Mouse (Mus musculus): ENCODE results near the gene Tmem43. TPM values are rescaled to one million over a fixed set of nuclear protein-coding genes. Genes with fewer than 3 reads are reported as not detected.

Tmem43 gene
- polyA plus RNA-seq, 1 experiment from 2014 or later, result 62.5 TPM

DNA sequence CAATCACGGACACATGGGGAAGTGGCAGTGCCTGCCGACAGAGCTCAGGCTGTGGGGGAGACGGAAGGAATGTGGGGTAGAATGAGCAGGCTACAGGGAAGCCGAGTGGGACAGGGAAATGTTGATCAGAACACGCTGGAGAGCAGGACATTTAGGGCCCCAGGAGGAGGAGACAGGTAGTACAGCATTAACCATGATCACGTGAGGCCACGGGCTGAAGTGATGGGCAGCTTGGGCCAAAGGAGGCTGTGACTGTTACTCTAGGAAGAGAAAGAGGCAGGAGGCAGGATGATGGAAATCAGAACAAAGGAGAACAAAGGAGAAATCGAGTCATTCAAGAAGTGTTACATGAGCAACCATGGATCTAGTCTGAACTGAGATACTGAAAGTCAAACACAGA, 21.0 kb downstream of the Tmem43 start:
- peaks cover 98% of the 10 kb centered on the region for H3K36me3 ChIP-seq (replicated peaks)
- H3K27ac ChIP-seq (replicated peaks), result no peak overlapping the region
- no peak for DNase-seq (ENCODE audit: low spot score)
- no peaks in the 10 kb centered on the region for H3K9me3 ChIP-seq
- H3K4me3 ChIP-seq, result no peak overlapping the region
- 91% methylated on average over 8 of the region's 8 CpGs for WGBS
- no peaks in the 10 kb centered on the region for H3K27me3 ChIP-seq (replicated peaks; ENCODE audit: low read depth, poor library complexity, severe bottlenecking)
- 0 out of 2 replicates have a peak, but pooled peaks cover 5% of the 10 kb centered on the region for H3K4me1 ChIP-seq

DNA sequence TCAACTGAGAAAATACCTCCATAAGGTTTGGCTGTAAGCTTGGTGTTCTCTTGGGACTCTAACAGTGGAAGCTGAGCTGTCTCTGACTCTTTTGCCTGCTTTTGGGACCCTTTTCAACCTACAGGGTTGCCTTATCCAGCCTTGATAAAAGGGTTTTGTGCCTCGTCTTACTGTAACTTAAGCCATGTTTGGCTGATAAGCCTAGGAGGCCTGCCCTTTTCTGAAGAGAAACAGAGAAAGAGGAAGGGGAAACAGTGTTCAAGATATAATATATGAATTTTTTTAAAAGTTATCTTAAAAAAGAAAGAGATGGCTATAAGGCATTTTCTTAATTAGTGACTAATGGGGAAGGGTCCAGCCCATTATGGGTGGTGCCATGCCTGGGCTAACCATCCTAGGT, 29.8 kb downstream of the Tmem43 start:
- 90% methylated on average over 1 of the region's 1 CpGs for WGBS
- Histone ChIP-seq H3K27me3 (replicated peaks; ENCODE audit: low read depth, poor library complexity, severe bottlenecking) (no peaks in the 10 kb centered on the region), H3K9me3 (0 out of 2 replicates have a peak, but pooled peaks cover 2% of the 10 kb centered on the region), H3K27ac (replicated peaks) (no peak overlapping the region), H3K36me3 (replicated peaks) (peaks cover 100% of the 10 kb centered on the region), H3K4me1 (no peaks in the 10 kb centered on the region), H3K4me3 (no peak overlapping the region)
- DNase-seq (ENCODE audit: low spot score), result no peak

DNA sequence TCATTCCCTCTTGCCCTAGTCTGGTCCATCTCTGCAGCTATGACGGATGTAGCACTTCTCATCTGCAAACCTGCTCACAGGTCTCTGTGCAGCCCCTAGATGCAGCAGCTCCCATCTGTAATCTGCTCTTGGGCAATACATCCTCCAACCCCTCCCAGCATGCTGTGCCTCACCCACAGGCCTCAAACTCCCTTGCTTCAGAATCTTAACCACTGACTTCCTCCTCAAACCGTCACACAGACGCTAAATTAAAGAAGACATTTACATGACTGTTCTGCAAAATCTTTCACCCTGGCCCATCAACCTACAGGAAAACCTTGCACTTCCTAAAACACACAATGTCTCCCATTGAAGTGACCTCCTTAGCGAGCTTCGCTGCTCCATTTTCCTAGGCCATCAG, 32.5 kb downstream of the Tmem43 start:
- no peak overlapping the region for H3K4me3 ChIP-seq
- H3K27ac ChIP-seq (replicated peaks), result no peak overlapping the region
- 91% methylated on average over 5 of the region's 5 CpGs for WGBS

DNA sequence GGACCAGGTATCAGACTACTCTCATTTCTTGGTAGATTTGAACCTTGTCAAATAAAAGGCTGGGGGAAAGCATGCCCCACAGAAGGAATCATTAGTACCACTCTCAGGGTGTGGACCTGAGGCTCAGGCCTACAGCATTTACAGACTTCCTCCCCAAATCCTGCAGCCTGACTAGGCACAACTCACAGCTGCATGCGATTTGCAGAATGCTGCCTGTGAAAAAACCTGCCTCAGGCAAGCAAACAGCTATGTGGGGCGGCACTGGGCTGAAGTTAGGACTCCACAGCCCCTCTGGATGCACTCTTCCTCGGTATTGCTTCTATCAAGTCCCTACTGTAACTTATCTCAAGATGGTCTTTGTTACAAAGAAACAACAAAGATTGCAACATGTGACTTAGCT, 34.5 kb downstream of the Tmem43 start:
- Histone ChIP-seq H3K27ac (replicated peaks) (no peak overlapping the region), H3K27me3 (replicated peaks; ENCODE audit: low read depth, poor library complexity, severe bottlenecking) (no peaks in the 10 kb centered on the region), H3K36me3 (replicated peaks) (peaks cover 92% of the 10 kb centered on the region), H3K4me1 (no peaks in the 10 kb centered on the region), H3K4me3 (no peak overlapping the region), H3K9me3 (0 out of 2 replicates have a peak, but pooled peaks cover 2% of the 10 kb centered on the region)
- WGBS, result 72% methylated on average over 3 of the region's 3 CpGs
- DNase-seq (ENCODE audit: low spot score), result no peak

More for the DNA sequence above, 32.5 kb downstream of the Tmem43 start:
- Histone ChIP-seq H3K27me3 (replicated peaks; ENCODE audit: low read depth, poor library complexity, severe bottlenecking) (no peaks in the 10 kb centered on the region), H3K4me1 (no peaks in the 10 kb centered on the region), H3K36me3 (replicated peaks) (peaks cover 99% of the 10 kb centered on the region), H3K9me3 (0 out of 2 replicates have a peak, but pooled peaks cover 2% of the 10 kb centered on the region)
- DNase-seq (ENCODE audit: low spot score), result no peak

DNA sequence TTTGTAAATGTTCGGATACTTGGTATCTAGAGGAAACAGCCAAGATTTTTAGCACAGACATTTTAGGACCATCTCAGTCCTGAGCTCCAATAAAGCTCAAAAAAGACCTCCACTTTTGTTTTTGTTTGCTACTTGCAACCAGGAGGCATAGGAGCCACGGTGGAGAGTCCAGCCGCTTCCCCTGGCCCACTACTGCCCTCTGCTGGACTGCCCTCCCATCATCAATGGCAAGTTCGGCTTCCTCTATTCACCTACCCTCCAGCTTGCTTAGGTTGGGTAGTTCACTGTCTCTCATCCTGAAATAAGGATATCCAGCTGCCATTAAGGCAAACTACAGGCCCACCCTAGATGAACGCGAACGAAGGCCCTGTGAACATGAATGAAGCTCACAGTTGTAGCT, 35.8 kb downstream of the Tmem43 start:
- peaks cover 5% of the 10 kb centered on the region for H3K4me1 ChIP-seq
- H3K27ac ChIP-seq (replicated peaks), result no peak overlapping the region
- DNase-seq (ENCODE audit: low spot score), result peak; percentile 79
- no peaks in the 10 kb centered on the region for H3K9me3 ChIP-seq
- WGBS, result 45% methylated on average over 7 of the region's 7 CpGs
- H3K27me3 ChIP-seq (replicated peaks; ENCODE audit: low read depth, poor library complexity, severe bottlenecking), result no peaks in the 10 kb centered on the region
- no peak overlapping the region for H3K4me3 ChIP-seq
- peaks cover 79% of the 10 kb centered on the region for H3K36me3 ChIP-seq (replicated peaks)

DNA sequence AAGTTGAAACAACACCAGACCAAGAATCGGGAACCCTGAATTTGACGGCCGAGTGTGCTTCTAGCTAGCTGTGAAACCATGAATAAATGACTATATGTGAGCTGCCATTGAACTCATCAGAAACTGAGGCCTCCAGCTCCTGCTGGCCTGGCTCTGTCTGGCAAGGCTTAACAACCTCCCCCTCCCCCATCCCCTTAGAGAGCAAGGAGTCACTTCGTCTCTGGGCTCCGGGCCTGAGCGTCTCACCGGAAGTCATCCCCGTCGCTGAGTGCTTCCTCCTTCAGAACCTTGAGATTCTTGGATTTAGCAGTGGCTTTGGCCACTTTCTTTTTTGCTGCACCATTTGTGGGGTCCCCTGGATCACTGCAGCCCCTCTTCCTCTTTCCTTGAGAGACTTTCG, 36.7 kb downstream of the Tmem43 start:
- H3K27ac ChIP-seq (replicated peaks), result no peak overlapping the region
- H3K4me1 ChIP-seq, result peaks cover 14% of the 10 kb centered on the region
- 82% methylated on average over 10 of the region's 10 CpGs for WGBS
- peaks cover 70% of the 10 kb centered on the region for H3K36me3 ChIP-seq (replicated peaks)
- H3K9me3 ChIP-seq, result no peaks in the 10 kb centered on the region
- H3K27me3 ChIP-seq (replicated peaks; ENCODE audit: low read depth, poor library complexity, severe bottlenecking), result no peaks in the 10 kb centered on the region
- no peak overlapping the region for H3K4me3 ChIP-seq
- DNase-seq (ENCODE audit: low spot score), result no peak

DNA sequence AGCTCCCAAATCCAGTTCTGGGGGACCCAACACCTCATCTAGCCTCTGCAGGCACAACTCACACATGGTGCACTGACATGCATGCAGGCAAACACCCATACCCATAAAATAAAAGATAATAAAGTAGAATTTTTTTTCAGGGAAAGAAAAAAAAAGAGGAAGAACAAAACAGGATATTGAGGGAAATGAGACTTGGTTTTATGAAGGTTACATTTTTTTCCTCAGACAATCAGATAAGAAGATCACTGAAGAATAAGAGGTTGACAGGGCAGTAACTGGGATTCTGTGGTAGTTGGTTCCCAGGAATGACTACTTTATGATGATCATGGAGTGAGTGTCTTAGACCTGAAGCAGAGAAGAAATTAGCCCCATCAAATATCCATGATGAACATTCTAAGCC, 40.6 kb downstream of the Tmem43 start:
- H3K27ac ChIP-seq (replicated peaks), result no peak overlapping the region
- peaks cover 53% of the 10 kb centered on the region for H3K36me3 ChIP-seq (replicated peaks)
- no peak for DNase-seq (ENCODE audit: low spot score)
- H3K9me3 ChIP-seq, result no peaks in the 10 kb centered on the region
- H3K4me1 ChIP-seq, result peaks cover 32% of the 10 kb centered on the region
- H3K27me3 ChIP-seq (replicated peaks; ENCODE audit: low read depth, poor library complexity, severe bottlenecking), result no peaks in the 10 kb centered on the region
- H3K4me3 ChIP-seq, result peak overlapping the region; percentile 95; the same call in 1 of the 2 replicates

DNA sequence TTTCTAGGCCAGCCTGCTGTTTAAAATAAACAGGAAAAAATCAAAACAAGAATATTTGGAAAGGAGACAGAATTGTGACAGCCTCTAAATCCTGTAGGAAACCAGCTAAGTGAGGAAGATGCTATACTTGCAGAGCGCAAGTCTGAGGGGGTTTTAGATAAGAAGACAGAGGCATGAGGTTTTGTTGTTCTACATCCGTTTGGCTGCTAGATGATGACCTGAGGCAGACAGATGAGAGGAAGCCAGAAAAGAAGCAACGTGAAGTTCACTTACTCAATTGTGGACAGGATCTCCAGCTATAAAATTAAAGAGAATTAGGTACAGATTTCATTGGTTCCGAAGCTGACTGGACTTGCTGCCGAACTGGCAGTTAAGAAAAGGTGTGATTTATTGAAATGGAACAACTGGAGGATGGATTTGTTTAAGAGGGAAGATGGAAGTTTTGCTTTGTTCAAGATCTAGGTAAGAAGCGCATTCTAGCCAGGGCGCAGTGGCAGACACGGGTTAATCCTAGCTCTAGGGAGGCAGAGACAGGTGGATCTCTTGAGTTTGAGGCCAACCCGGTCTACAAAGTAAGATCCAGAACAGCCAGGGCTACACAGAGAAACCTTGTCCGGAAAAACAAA, 41.3 kb downstream of the Tmem43 start:
- Histone ChIP-seq H3K9me3 (no peaks in the 10 kb centered on the region), H3K27me3 (replicated peaks; ENCODE audit: low read depth, poor library complexity, severe bottlenecking) (no peaks in the 10 kb centered on the region), H3K27ac (replicated peaks) (peak overlapping the region; percentile 94), H3K4me3 (peak overlapping the region; percentile 95), H3K36me3 (replicated peaks) (peaks cover 53% of the 10 kb centered on the region), H3K4me1 (peaks cover 32% of the 10 kb centered on the region)
- 36% methylated on average over 10 of the region's 10 CpGs for WGBS
- no peak for DNase-seq (ENCODE audit: low spot score)

DNA sequence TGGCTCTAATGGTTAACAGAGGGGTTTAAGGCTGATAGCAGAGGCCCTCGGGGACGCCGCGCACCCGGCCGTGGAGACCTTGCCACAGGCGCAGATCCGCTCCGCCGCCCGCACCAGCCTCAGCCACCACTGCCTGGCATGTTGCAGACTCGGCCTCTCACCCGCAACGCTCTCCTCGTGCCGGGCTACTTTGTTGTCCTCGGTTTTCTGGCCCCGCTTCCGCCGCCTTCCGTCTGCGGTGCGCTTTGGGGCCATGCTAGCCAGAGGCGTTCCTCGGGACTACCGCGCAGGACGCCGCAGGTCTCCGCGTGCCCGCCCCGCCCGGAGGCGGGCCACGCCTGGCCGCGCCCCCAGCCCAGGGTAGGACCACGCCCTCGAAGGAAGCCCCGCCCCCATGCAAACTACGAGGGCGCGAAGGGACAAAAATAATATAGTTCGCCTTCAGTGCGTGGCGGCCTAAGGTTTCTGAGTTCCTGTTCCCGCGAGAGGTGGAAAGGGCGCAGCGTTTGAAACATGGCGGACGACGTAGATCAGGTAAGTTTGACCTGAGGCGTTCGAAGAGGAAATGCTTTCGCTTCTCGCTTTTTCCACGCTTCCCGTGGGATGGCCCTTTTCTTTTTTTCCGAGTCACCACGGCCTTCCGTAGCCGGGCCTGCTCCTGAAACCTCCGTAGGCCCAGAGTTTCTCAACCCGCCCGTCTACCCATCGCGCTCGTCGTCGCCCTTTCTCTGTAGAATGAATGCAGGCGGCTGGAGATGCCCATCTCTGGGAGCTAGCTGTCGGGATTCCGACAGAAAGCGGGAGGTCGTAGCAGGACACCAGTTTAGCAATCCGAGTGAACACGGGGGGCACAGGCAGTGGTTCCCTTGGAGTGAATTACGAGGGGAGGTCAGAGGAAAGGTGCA, 42.3 kb downstream of the Tmem43 start, which contains the start of the genes Xpc and Lsm3:
TSS of gene Xpc (minus strand) at position 344 of the 905 bp plus-strand sequence.
TSS of gene Lsm3 (plus strand) at position 384 of the 905 bp plus-strand sequence.
- H3K36me3 ChIP-seq (replicated peaks), result peaks cover 53% of the 10 kb centered on the region
- H3K27ac ChIP-seq (replicated peaks), result peak within 1 kb of the TSS; percentile 94
- WGBS, result under 1% methylated on average over 80 of the region's 80 CpGs
- no peaks in the 10 kb centered on the region for H3K27me3 ChIP-seq (replicated peaks; ENCODE audit: low read depth, poor library complexity, severe bottlenecking)
- peak; percentile 98 for DNase-seq (ENCODE audit: low spot score)
- H3K9me3 ChIP-seq, result no peaks in the 10 kb centered on the region
- peaks cover 32% of the 10 kb centered on the region for H3K4me1 ChIP-seq
- peak within 1 kb of the TSS; percentile 95 for H3K4me3 ChIP-seq

DNA sequence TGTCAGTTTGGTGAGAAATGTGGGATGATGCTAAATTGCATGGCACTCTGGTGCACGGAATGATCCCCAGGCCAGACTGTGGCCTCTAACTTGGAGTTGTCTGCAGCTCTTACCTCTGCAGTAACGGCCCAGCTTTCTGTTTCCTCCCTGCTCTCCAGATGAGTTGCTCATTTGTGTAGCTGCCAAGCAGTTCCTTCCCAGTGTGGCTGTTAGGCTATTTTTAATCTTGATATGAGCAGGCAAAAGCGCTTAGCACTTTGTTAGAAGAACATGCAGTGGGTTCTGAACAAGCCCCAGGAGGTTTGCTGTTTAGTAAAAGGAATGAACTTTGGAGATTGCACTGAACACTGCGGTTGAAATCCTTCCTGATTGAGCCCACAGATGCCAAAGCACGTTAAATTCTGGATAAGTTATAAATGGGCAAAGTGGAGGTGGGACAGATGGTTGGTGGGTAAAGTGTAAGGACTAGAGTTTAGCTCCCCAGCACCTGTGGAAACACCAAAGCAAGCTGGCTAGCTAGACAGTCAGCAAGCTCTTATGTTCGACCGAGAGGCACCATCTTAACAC, 45.0 kb downstream of the Tmem43 start:
- Histone ChIP-seq H3K27me3 (replicated peaks; ENCODE audit: low read depth, poor library complexity, severe bottlenecking) (no peaks in the 10 kb centered on the region), H3K9me3 (no peaks in the 10 kb centered on the region), H3K36me3 (replicated peaks) (peaks cover 65% of the 10 kb centered on the region), H3K4me1 (peaks cover 32% of the 10 kb centered on the region), H3K4me3 (no peak overlapping the region), H3K27ac (replicated peaks) (no peak overlapping the region)
- DNase-seq (ENCODE audit: low spot score), result no peak
- 94% methylated on average over 7 of the region's 7 CpGs for WGBS

DNA sequence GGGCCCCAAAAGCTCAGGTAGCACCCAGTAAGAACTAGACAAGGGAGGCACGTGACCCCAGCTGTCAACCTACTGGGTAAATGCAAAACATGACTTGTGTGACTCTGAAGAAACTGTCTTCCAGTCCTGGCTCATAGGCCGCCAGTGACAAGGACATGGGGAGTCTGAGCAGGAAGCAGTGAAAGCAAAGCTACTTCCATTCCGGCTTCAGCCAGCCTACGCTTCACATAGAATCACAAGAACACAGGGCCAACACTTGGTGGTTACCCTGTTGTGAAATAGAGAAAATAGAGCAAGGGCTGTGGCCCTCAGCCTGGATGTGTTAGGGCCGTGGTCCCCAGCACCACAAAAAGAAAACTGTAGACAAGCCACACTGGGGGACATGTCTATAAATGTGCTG, 49.3 kb downstream of the Tmem43 start:
- Histone ChIP-seq H3K9me3 (no peaks in the 10 kb centered on the region), H3K27me3 (replicated peaks; ENCODE audit: low read depth, poor library complexity, severe bottlenecking) (no peaks in the 10 kb centered on the region), H3K36me3 (replicated peaks) (peaks cover 79% of the 10 kb centered on the region), H3K4me1 (0 out of 2 replicates have a peak, but pooled peaks cover 3% of the 10 kb centered on the region), H3K27ac (replicated peaks) (no peak overlapping the region), H3K4me3 (no peak overlapping the region)
- 94% methylated on average over 5 of the region's 5 CpGs for WGBS
- DNase-seq (ENCODE audit: low spot score), result no peak

DNA sequence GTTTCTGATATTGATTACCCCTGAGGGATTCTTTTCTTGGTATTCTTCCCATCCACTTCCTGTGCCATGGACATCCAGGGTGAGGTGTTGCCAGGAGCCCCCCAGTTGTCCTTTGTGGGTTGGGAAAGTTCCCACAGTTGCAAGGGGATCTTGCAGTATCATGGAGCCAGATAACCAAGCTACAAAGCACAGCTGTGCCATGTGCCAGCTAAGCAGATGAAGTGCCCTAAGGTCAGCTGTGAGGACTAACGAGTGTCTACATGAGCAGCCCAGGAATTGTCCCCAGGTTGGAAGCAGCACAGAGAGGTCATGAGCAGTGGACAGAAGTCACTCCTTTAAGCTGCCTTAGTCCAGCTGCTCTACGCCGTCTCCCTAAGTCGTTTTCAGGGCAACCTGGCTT, 52.0 kb downstream of the Tmem43 start:
- Histone ChIP-seq H3K36me3 (replicated peaks) (peaks cover 69% of the 10 kb centered on the region), H3K4me1 (0 out of 2 replicates have a peak, but pooled peaks cover 3% of the 10 kb centered on the region), H3K27ac (replicated peaks) (no peak overlapping the region), H3K4me3 (no peak overlapping the region), H3K9me3 (no peaks in the 10 kb centered on the region), H3K27me3 (replicated peaks; ENCODE audit: low read depth, poor library complexity, severe bottlenecking) (no peaks in the 10 kb centered on the region)
- 75% methylated on average over 4 of the region's 4 CpGs for WGBS
- no peak for DNase-seq (ENCODE audit: low spot score)

Data from embryonic facial prominence, embryonic 10.5 days (tissue).